Mouse (Mus musculus): ENCODE data around the gene Cdhr5. TPM values are rescaled to one million over a fixed set of nuclear protein-coding genes. Genes with fewer than 3 reads are reported as not detected.

Cdhr5 gene
- polyA plus RNA-seq, 1 experiment from 2014 or later: 36.8 TPM

DNA sequence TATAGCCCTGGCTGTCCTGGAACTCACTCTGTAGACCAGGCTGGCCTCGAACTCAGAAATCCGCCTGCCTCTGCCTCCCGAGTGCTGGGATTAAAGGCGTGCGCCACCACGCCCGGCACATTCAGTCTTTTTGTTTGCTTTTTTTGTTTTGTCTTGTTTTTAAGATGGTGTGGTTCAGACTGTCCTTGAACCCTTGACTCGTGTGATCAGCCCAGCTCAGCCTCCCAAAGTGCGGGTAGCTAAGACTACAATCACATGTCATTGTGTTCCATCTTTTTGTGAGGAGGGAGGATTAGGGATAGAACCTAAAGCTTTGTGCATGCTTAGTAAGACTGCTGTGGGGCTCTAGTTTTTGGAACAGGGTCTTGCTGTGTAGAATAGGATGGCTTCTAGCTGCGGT is 45.0 kb downstream of the Cdhr5 start:
- DNase-seq (ENCODE audit: low spot score): no peak
- H3K36me3 ChIP-seq (ENCODE audit: control insufficient read depth, insufficient read depth, low read length): peaks cover 61% of the 10 kb centered on the region
- no peaks in the 10 kb centered on the region for H3K27me3 ChIP-seq (replicated peaks; ENCODE audit: control insufficient read depth, insufficient read depth, low read length)
- 91% methylated on average over 10 of the region's 10 CpGs for WGBS
- peaks cover 14% of the 10 kb centered on the region for H3K4me1 ChIP-seq (replicated peaks; ENCODE audit: control insufficient read depth, insufficient read depth, low read length)
- no peak overlapping the region for H3K9ac ChIP-seq (ENCODE audit: low read length)
- no peak overlapping the region for H3K4me2 ChIP-seq (ENCODE audit: low read length)
- H3K4me3 ChIP-seq (ENCODE audit: low read depth, low read length): no peak overlapping the region
- H3K27ac ChIP-seq (ENCODE audit: low read depth): no peak overlapping the region
- ATAC-seq (replicated peaks; ENCODE audit: low FRiP score, low TSS enrichment, low read depth): no peak
- H3K9me3 ChIP-seq (ENCODE audit: control insufficient read depth, low read length): no peaks in the 10 kb centered on the region

DNA sequence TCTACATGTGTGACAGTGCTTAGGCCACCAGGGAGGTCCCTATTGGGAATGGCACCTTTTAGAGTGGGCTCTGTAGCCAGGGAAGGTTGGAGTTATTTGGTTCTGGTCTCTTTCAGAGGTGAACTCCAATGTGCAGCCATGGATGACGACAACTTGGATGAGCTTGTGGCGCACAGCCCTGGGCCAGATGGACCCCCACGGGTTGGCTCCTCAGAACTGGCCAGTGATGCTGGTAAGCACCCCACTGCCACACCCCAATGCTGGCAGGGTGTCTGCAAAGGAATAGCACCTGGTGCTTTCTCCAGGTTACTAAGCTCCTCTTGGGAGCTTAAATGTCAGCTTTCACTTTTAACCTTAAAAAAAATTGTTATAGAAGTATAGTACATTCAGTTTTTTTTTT is 45.5 kb downstream of the Cdhr5 start:
- DNase-seq (ENCODE audit: low spot score): no peak
- H3K9ac ChIP-seq (ENCODE audit: low read length): no peak overlapping the region
- no peaks in the 10 kb centered on the region for H3K27me3 ChIP-seq (replicated peaks; ENCODE audit: control insufficient read depth, insufficient read depth, low read length)
- H3K27ac ChIP-seq (ENCODE audit: low read depth): no peak overlapping the region
- no peak overlapping the region for H3K4me3 ChIP-seq (ENCODE audit: low read depth, low read length)
- H3K9me3 ChIP-seq (ENCODE audit: control insufficient read depth, low read length): no peaks in the 10 kb centered on the region
- WGBS: 94% methylated on average over 3 of the region's 3 CpGs
- peaks cover 14% of the 10 kb centered on the region for H3K4me1 ChIP-seq (replicated peaks; ENCODE audit: control insufficient read depth, insufficient read depth, low read length)
- H3K4me2 ChIP-seq (ENCODE audit: low read length): no peak overlapping the region
- H3K36me3 ChIP-seq (ENCODE audit: control insufficient read depth, insufficient read depth, low read length): peaks cover 57% of the 10 kb centered on the region
- ATAC-seq (replicated peaks; ENCODE audit: low FRiP score, low TSS enrichment, low read depth): no peak

DNA sequence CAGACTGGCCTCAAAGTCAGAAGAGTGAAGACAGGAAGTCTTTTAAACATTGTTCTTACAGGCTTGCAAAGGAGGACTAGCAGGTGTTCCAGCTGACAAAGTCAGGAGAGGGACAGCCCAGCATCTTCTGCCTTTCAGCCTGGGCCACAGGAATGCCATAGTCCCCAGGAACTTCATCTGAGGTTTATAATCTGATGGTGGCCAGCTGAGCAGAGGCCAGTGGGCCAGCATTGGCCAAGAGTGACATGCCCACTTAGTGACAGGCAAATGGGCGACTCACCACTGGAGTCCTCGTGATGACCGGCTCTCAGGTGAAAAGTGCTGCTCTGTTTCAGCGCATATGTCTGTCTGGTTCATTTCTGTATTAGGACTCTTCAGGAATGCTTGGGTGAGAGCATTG is 46.0 kb downstream of the Cdhr5 start:
- Histone ChIP-seq H3K9me3 (ENCODE audit: control insufficient read depth, low read length) (no peaks in the 10 kb centered on the region), H3K27ac (ENCODE audit: low read depth) (no peak overlapping the region), H3K36me3 (ENCODE audit: control insufficient read depth, insufficient read depth, low read length) (peaks cover 51% of the 10 kb centered on the region), H3K9ac (ENCODE audit: low read length) (no peak overlapping the region), H3K27me3 (replicated peaks; ENCODE audit: control insufficient read depth, insufficient read depth, low read length) (no peaks in the 10 kb centered on the region), H3K4me2 (ENCODE audit: low read length) (no peak overlapping the region), H3K4me3 (ENCODE audit: low read depth, low read length) (no peak overlapping the region), H3K4me1 (replicated peaks; ENCODE audit: control insufficient read depth, insufficient read depth, low read length) (peaks cover 14% of the 10 kb centered on the region)
- DNase-seq (ENCODE audit: low spot score) (no peak), ATAC-seq (replicated peaks; ENCODE audit: low FRiP score, low TSS enrichment, low read depth) (no peak)
- WGBS: 91% methylated on average over 4 of the region's 4 CpGs

GRCm38 (mm10) chr7:141229702-141230101 is 46.9 kb downstream of the Cdhr5 start:
- H3K9me3 ChIP-seq (ENCODE audit: control insufficient read depth, low read length): no peaks in the 10 kb centered on the region
- H3K27me3 ChIP-seq (replicated peaks; ENCODE audit: control insufficient read depth, insufficient read depth, low read length): no peaks in the 10 kb centered on the region
- 55% methylated on average over 6 of the region's 6 CpGs for WGBS
- H3K9ac ChIP-seq (ENCODE audit: low read length): peak overlapping the region; percentile 95
- no peak for ATAC-seq (replicated peaks; ENCODE audit: low FRiP score, low TSS enrichment, low read depth)
- peaks cover 42% of the 10 kb centered on the region for H3K36me3 ChIP-seq (ENCODE audit: control insufficient read depth, insufficient read depth, low read length)
- peaks cover 14% of the 10 kb centered on the region for H3K4me1 ChIP-seq (replicated peaks; ENCODE audit: control insufficient read depth, insufficient read depth, low read length)
- no peak for DNase-seq (ENCODE audit: low spot score)
- no peak overlapping the region for H3K27ac ChIP-seq (ENCODE audit: low read depth)
- peak overlapping the region; percentile 94 for H3K4me3 ChIP-seq (ENCODE audit: low read depth, low read length)
- H3K4me2 ChIP-seq (ENCODE audit: low read length): peak overlapping the region; percentile 98

DNA sequence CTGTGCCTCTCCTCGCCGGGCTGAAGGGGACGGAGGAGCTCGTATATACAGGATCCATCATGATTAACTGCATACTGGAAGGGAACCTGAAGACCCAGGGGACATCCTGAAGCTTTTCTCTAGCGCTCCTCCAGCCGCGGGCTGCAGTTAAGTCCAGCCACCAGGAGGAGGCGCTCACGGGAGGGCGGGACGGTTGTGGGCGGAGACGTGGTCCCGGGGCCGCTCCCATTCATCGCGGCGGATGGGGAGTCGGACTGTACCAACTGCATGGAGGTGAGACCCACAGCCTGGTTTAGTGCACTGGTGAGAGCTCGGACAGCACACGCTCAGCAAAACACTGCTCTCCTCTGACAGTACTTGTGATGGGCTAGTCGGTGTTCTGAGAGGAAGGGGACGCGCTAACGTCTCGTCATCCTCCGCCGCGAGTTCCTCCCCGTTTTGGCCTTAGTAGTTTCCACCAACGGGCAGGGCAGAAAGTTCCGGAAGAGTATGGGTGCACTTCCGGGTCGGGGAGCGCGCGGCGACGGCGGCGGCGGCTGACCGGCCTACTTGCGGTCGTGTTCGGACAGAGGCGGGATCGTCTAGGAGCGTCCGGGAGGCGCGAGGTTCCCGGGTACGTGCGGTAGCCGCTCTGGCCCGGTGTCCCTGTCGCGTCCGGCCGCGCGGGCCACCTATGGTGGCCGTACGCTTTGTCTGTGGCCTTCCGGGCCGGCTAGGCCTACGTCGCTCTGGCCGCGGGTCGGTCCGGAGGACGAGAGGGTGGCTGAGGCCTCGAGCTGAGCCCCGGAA is 48.1 kb downstream of the Cdhr5 start, which contains the start of gene Phrf1:
Gene Phrf1, plus strand, starts transcription at position 506 of the 789 bp plus-strand sequence.
- Histone ChIP-seq H3K27ac (ENCODE audit: low read depth) (peak within 1 kb of the TSS; percentile 97), H3K4me3 (ENCODE audit: low read depth, low read length) (peak within 1 kb of the TSS; percentile 94), H3K4me1 (replicated peaks; ENCODE audit: control insufficient read depth, insufficient read depth, low read length) (peaks cover 14% of the 10 kb centered on the region), H3K9ac (ENCODE audit: low read length) (peak within 1 kb of the TSS; percentile 95), H3K27me3 (replicated peaks; ENCODE audit: control insufficient read depth, insufficient read depth, low read length) (no peaks in the 10 kb centered on the region), H3K9me3 (ENCODE audit: control insufficient read depth, low read length) (no peaks in the 10 kb centered on the region), H3K36me3 (ENCODE audit: control insufficient read depth, insufficient read depth, low read length) (peaks cover 31% of the 10 kb centered on the region), H3K4me2 (ENCODE audit: low read length) (peak within 1 kb of the TSS; percentile 98)
- peak; percentile 99 for DNase-seq (ENCODE audit: low spot score)
- ATAC-seq (replicated peaks; ENCODE audit: low FRiP score, low TSS enrichment, low read depth): peak; percentile 94
- WGBS: under 1% methylated on average over 76 of the region's 76 CpGs

DNA sequence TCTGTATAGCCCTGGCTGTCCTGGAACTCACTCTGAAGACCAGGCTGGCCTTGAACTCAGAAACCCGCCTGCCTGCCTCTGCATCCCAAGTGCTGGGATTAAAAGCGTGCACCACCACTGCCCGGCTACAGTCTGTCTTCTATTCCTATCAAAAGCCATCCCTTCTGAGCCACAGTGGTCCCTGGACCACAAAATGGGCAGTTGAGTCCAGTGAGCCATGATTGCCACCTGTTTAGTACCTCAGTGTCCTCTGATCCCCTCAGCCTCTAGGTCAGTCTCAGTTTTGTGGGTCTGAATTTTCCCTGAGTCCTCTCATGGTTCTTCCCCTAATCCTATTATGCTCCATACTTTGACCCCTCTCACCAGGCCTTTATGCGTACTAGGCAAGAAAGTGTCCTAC is 48.8 kb downstream of the Cdhr5 start:
- ATAC-seq (replicated peaks; ENCODE audit: low FRiP score, low TSS enrichment, low read depth): peak; percentile 5
- 78% methylated on average over 4 of the region's 4 CpGs for WGBS
- Histone ChIP-seq H3K9me3 (ENCODE audit: control insufficient read depth, low read length) (no peaks in the 10 kb centered on the region), H3K27me3 (replicated peaks; ENCODE audit: control insufficient read depth, insufficient read depth, low read length) (no peaks in the 10 kb centered on the region), H3K9ac (ENCODE audit: low read length) (no peak overlapping the region), H3K4me3 (ENCODE audit: low read depth, low read length) (0 out of 2 replicates have a peak overlapping the region, but pooled peaks have one; percentile 94), H3K36me3 (ENCODE audit: control insufficient read depth, insufficient read depth, low read length) (peaks cover 24% of the 10 kb centered on the region), H3K4me2 (ENCODE audit: low read length) (peak overlapping the region; percentile 15; the same call in 1 of the 2 replicates), H3K27ac (ENCODE audit: low read depth) (0 out of 2 replicates have a peak overlapping the region, but pooled peaks have one; percentile 97), H3K4me1 (replicated peaks; ENCODE audit: control insufficient read depth, insufficient read depth, low read length) (peaks cover 17% of the 10 kb centered on the region)
- DNase-seq (ENCODE audit: low spot score): no peak

GRCm38 (mm10) chr7:141226535-141226934 is 50.1 kb downstream of the Cdhr5 start:
- no peak for ATAC-seq (replicated peaks; ENCODE audit: low FRiP score, low TSS enrichment, low read depth)
- H3K36me3 ChIP-seq (ENCODE audit: control insufficient read depth, insufficient read depth, low read length): peaks cover 11% of the 10 kb centered on the region
- H3K27me3 ChIP-seq (replicated peaks; ENCODE audit: control insufficient read depth, insufficient read depth, low read length): no peaks in the 10 kb centered on the region
- H3K4me3 ChIP-seq (ENCODE audit: low read depth, low read length): no peak overlapping the region
- 84% methylated on average over 6 of the region's 6 CpGs for WGBS
- no peak overlapping the region for H3K9ac ChIP-seq (ENCODE audit: low read length)
- H3K27ac ChIP-seq (ENCODE audit: low read depth): no peak overlapping the region
- H3K9me3 ChIP-seq (ENCODE audit: control insufficient read depth, low read length): no peaks in the 10 kb centered on the region
- H3K4me1 ChIP-seq (replicated peaks; ENCODE audit: control insufficient read depth, insufficient read depth, low read length): peaks cover 26% of the 10 kb centered on the region
- no peak for DNase-seq (ENCODE audit: low spot score)
- H3K4me2 ChIP-seq (ENCODE audit: low read length): no peak overlapping the region

DNA sequence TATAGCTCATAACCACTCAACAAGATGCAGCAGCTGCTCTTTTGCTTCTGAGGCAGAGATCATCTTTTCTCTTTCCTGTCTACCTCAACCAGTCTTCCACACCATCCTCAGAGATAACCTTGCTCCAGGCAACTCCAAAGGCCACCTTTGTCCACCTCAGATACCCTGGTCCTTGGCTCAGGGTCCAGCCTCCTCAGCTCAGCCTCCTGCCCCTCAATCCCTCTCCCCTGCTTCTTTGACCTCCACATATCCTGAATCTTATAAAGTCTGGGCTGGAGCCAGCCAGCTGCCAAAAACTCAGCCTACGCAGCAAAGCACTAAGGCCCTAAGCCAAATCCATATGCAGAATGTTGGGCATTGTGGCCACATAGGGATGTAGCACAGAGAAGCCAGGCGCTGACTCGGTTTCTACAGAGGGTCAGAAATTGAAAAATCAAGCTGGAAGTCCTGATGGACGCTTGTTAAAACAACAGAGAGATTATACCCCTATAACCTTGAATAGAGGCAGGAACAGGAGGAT is 53.8 kb downstream of the Cdhr5 start:
- no peak for DNase-seq (ENCODE audit: low spot score)
- H3K27me3 ChIP-seq (replicated peaks; ENCODE audit: control insufficient read depth, insufficient read depth, low read length): no peaks in the 10 kb centered on the region
- H3K4me2 ChIP-seq (ENCODE audit: low read length): peak overlapping the region; percentile 56; the same call in 1 of the 2 replicates
- 85% methylated on average over 4 of the region's 4 CpGs for WGBS
- no peaks in the 10 kb centered on the region for H3K9me3 ChIP-seq (ENCODE audit: control insufficient read depth, low read length)
- H3K36me3 ChIP-seq (ENCODE audit: control insufficient read depth, insufficient read depth, low read length): peaks cover 19% of the 10 kb centered on the region
- H3K9ac ChIP-seq (ENCODE audit: low read length): no peak overlapping the region
- H3K4me3 ChIP-seq (ENCODE audit: low read depth, low read length): no peak overlapping the region
- peak overlapping the region; percentile 88 for H3K27ac ChIP-seq (ENCODE audit: low read depth)
- no peak for ATAC-seq (replicated peaks; ENCODE audit: low FRiP score, low TSS enrichment, low read depth)
- peaks cover 28% of the 10 kb centered on the region for H3K4me1 ChIP-seq (replicated peaks; ENCODE audit: control insufficient read depth, insufficient read depth, low read length)
